Mouse (Mus musculus) hindbrain, embryonic 14.5 days (tissue): Measurements from ENCODE around the gene Lias. TPM values are rescaled to one million over a fixed set of nuclear protein-coding genes. Genes with fewer than 3 reads are reported as not detected.

Source experiments
- ATAC-seq: fragments of 200-750 bp; cut with Nextera tagmentation; 2 replicates; pipeline ENCODE4 v1.8.0; 2017; ENCODE audit warnings: moderate number of reproducible peaks, mild to moderate bottlenecking, moderate TSS enrichment, moderate library complexity; ENCODE audit not compliant: low FRiP score
- DNase-seq: peaks from one replicate; pipeline ENCODE4 v3.0.0-alpha.2; 2015; ENCODE audit warnings: low spot score
- H3K27ac ChIP-seq: fragments of 300-500 bp; sonication (generic); 2 replicates; pipeline ENCODE4 v1.5.1; 2014; ENCODE audit warnings: mild to moderate bottlenecking, moderate library complexity
- H3K27me3 ChIP-seq: fragments of 300-500 bp; sonication (generic); 2 replicates; pipeline ENCODE4 v1.6.1; 2014; ENCODE audit warnings: mild to moderate bottlenecking, low read length, mixed read lengths; ENCODE audit not compliant: control insufficient read depth, insufficient read depth
- H3K36me3 ChIP-seq: fragments of 300-500 bp; sonication (generic); replicated peaks from 2 replicates; pipeline ENCODE4 v1.6.1; 2014; ENCODE audit not compliant: control insufficient read depth, insufficient read depth
- H3K4me1 ChIP-seq: fragments of 300-500 bp; sonication (generic); replicated peaks from 2 replicates; pipeline ENCODE4 v1.6.1; 2014; ENCODE audit warnings: antibody characterized with exemption, low read length, mixed read lengths; ENCODE audit not compliant: control insufficient read depth, insufficient read depth
- H3K4me2 ChIP-seq: fragments of 300-500 bp; sonication (generic); replicated peaks from 2 replicates; pipeline ENCODE4 v1.6.1; 2014; ENCODE audit warnings: mild to moderate bottlenecking, moderate library complexity
- H3K4me3 ChIP-seq: fragments of 300-500 bp; sonication (generic); replicated peaks from 2 replicates; pipeline ENCODE4 v1.5.1; 2014; ENCODE audit warnings: mild to moderate bottlenecking, low read length
- H3K9ac ChIP-seq: fragments of 300-500 bp; sonication (generic); 2 replicates; pipeline ENCODE4 v1.6.1; 2014
- H3K9me3 ChIP-seq: fragments of 300-500 bp; sonication (generic); 2 replicates; pipeline ENCODE4 v1.6.1; 2016; ENCODE audit warnings: low read length; ENCODE audit not compliant: control insufficient read depth
- WGBS: fragments of 180-500 bp; shearing (Covaris S2); extraction: QIAGEN DNeasy Blood & Tissue Kit; methylation state at CpG from one replicate; pipeline ENCODE4 v1.1.7; 2014; 5-methylcytosine and 5-hydroxymethylcytosine counted together
- polyA plus RNA-seq: library from polyadenylated mRNA; unstranded; fragments of >200 nt; fragmentation: Nextera tagmentation; extraction: Ambion mirVana; gene quantifications from 2 replicates; pipeline ENCODE4 v1.2.1, GENCODE M21; 2014

Lias gene
- polyA plus RNA-seq, 1 experiment from 2014 or later: 55.6 TPM

DNA sequence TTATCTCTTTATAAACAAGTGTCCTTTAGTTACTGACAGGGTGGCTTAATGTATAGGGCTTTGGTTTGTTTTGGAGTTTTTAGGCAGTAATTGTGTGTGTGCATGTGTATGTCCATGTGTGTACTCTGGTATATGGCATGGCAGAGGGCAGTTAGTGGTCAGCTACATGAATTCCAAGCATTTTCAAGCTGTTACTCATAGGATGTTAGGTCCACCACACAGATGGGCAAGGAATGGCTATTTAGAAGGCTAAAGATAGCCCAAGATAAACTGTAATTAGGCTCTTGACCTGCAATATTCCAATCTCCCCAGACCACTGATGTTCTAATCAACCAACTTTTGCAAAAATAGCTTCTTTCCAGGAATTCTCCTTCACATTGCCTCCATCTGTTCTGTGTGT lies 46.7 kb downstream of the Lias start:
- H3K27ac ChIP-seq: no peak overlapping the region
- H3K4me2 ChIP-seq: no peak overlapping the region
- H3K9me3 ChIP-seq: no peaks in the 10 kb centered on the region
- DNase-seq: no peak
- no peak for ATAC-seq
- no peak overlapping the region for H3K4me3 ChIP-seq
- H3K27me3 ChIP-seq: no peaks in the 10 kb centered on the region
- no peak overlapping the region for H3K9ac ChIP-seq
- peaks cover 11% of the 10 kb centered on the region for H3K4me1 ChIP-seq
- H3K36me3 ChIP-seq: no peaks in the 10 kb centered on the region; the same call in 1 of the 2 replicates

GRCm38 (mm10) chr5:65444981-65445380 lies 53.7 kb downstream of the Lias start:
- H3K4me1 ChIP-seq: no peaks in the 10 kb centered on the region
- no peak for DNase-seq
- no peaks in the 10 kb centered on the region for H3K27me3 ChIP-seq
- H3K9me3 ChIP-seq: no peaks in the 10 kb centered on the region
- H3K27ac ChIP-seq: no peak overlapping the region
- no peak overlapping the region for H3K9ac ChIP-seq
- H3K4me2 ChIP-seq: no peak overlapping the region
- WGBS: 80% methylated on average over 3 of the region's 6 CpGs
- H3K4me3 ChIP-seq: no peak overlapping the region
- ATAC-seq: no peak
- H3K36me3 ChIP-seq: peaks cover 32% of the 10 kb centered on the region

- Histone ChIP-seq H3K36me3 (peaks cover 45% of the 10 kb centered on the region), H3K4me2 (no peak overlapping the region), H3K4me1 (no peaks in the 10 kb centered on the region), H3K9me3 (no peaks in the 10 kb centered on the region), H3K4me3 (no peak overlapping the region), H3K27ac (no peak overlapping the region), H3K9ac (no peak overlapping the region), H3K27me3 (no peaks in the 10 kb centered on the region)
- DNase-seq (no peak), ATAC-seq (no peak)
- WGBS: 87% methylated on average over 2 of the region's 2 CpGs
Observed at GRCm38 (mm10) chr5:65446756-65447155, 55.5 kb downstream of the Lias start.

DNA sequence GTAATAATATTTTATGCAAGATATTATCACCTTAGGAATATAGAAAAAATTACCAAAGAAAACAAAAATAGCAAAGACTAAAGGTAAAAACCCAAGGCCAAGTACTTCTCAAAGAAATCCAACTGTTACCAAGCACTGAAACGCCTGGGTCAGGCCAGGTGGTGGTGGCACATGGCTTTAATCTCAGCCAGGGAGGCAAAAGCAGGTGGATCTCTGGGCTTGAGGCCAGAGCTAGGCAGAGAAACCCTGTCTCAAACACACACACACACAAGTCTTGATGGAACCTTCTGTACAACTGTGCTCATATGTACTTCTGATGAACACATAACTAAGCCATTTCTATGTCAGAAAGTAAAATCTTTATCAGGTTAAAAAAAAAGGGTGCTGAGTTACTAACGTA lies 56.5 kb downstream of the Lias start:
- WGBS: 86% methylated on average over 2 of the region's 2 CpGs

GRCm38 (mm10) chr5:65448941-65449340 lies 57.6 kb downstream of the Lias start:
- no peaks in the 10 kb centered on the region for H3K27me3 ChIP-seq
- 90% methylated on average over 4 of the region's 4 CpGs for WGBS

More for the DNA sequence above, 56.5 kb downstream of the Lias start:
- Histone ChIP-seq H3K4me1 (no peaks in the 10 kb centered on the region), H3K9ac (no peak overlapping the region), H3K27me3 (no peaks in the 10 kb centered on the region), H3K4me3 (no peak overlapping the region), H3K27ac (no peak overlapping the region), H3K9me3 (no peaks in the 10 kb centered on the region), H3K4me2 (no peak overlapping the region), H3K36me3 (peaks cover 52% of the 10 kb centered on the region)
- DNase-seq (no peak), ATAC-seq (no peak)

DNA sequence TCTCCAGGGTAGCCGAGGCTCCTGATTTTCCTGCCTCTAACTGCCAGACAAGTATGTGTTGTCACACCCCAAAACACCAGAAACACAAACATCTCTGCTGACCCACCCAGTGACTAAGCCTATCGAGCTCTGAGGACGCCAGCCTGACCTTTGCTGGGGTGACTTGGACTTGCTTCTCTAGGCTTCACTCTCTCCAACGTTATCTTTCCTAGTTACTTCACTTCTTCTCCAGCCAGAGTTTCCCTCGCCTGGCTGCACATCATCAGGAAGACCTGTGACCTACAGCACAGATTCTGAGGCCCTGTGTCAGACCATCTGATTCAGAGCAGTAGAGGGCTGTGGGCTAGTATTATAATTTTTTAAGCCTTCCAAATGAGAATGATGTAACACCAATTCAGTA lies 63.5 kb downstream of the Lias start:
- no peak overlapping the region for H3K27ac ChIP-seq
- WGBS: 81% methylated on average over 5 of the region's 5 CpGs
- H3K4me2 ChIP-seq: no peak overlapping the region
- H3K9ac ChIP-seq: no peak overlapping the region
- ATAC-seq: no peak
- no peak for DNase-seq
- H3K27me3 ChIP-seq: no peaks in the 10 kb centered on the region
- peaks cover 50% of the 10 kb centered on the region for H3K36me3 ChIP-seq
- no peaks in the 10 kb centered on the region for H3K4me1 ChIP-seq
- no peaks in the 10 kb centered on the region for H3K9me3 ChIP-seq
- H3K4me3 ChIP-seq: no peak overlapping the region

More at GRCm38 (mm10) chr5:65448941-65449340, 57.6 kb downstream of the Lias start:
- ATAC-seq (no peak), DNase-seq (no peak)
- no peak overlapping the region for H3K9ac ChIP-seq
- no peak overlapping the region for H3K4me2 ChIP-seq
- H3K9me3 ChIP-seq: no peaks in the 10 kb centered on the region
- no peaks in the 10 kb centered on the region for H3K4me1 ChIP-seq
- no peak overlapping the region for H3K27ac ChIP-seq
- no peak overlapping the region for H3K4me3 ChIP-seq
- peaks cover 52% of the 10 kb centered on the region for H3K36me3 ChIP-seq

- 75% methylated on average over 7 of the region's 7 CpGs for WGBS
- Histone ChIP-seq H3K27me3 (no peaks in the 10 kb centered on the region), H3K4me3 (no peak overlapping the region), H3K9ac (no peak overlapping the region), H3K36me3 (peaks cover 32% of the 10 kb centered on the region), H3K9me3 (no peaks in the 10 kb centered on the region), H3K27ac (no peak overlapping the region), H3K4me2 (no peak overlapping the region), H3K4me1 (no peaks in the 10 kb centered on the region)
- ATAC-seq (no peak), DNase-seq (no peak)
Observed at GRCm38 (mm10) chr5:65457086-65457827, 66.0 kb downstream of the Lias start.

- no peak overlapping the region for H3K4me3 ChIP-seq
- no peak overlapping the region for H3K4me2 ChIP-seq
- ATAC-seq (no peak), DNase-seq (no peak)
- no peaks in the 10 kb centered on the region for H3K9me3 ChIP-seq
- no peaks in the 10 kb centered on the region for H3K27me3 ChIP-seq
- no peak overlapping the region for H3K9ac ChIP-seq
- WGBS: 85% methylated on average over 5 of the region's 5 CpGs
- no peak overlapping the region for H3K27ac ChIP-seq
- peaks cover 27% of the 10 kb centered on the region for H3K36me3 ChIP-seq
- H3K4me1 ChIP-seq: no peaks in the 10 kb centered on the region
Observed at GRCm38 (mm10) chr5:65457846-65458245, 66.5 kb downstream of the Lias start.

- Histone ChIP-seq H3K4me1 (no peaks in the 10 kb centered on the region), H3K4me3 (no peak overlapping the region), H3K4me2 (no peak overlapping the region), H3K27me3 (no peaks in the 10 kb centered on the region), H3K9me3 (no peaks in the 10 kb centered on the region), H3K27ac (no peak overlapping the region), H3K36me3 (peaks cover 25% of the 10 kb centered on the region), H3K9ac (no peak overlapping the region)
- ATAC-seq (no peak), DNase-seq (no peak)
- 91% methylated on average over 3 of the region's 3 CpGs for WGBS
Observed at GRCm38 (mm10) chr5:65459454-65459853, 68.2 kb downstream of the Lias start.
